9 mouse cellular contexts compared by ENCODE assay signal in the genomic region with DNA sequence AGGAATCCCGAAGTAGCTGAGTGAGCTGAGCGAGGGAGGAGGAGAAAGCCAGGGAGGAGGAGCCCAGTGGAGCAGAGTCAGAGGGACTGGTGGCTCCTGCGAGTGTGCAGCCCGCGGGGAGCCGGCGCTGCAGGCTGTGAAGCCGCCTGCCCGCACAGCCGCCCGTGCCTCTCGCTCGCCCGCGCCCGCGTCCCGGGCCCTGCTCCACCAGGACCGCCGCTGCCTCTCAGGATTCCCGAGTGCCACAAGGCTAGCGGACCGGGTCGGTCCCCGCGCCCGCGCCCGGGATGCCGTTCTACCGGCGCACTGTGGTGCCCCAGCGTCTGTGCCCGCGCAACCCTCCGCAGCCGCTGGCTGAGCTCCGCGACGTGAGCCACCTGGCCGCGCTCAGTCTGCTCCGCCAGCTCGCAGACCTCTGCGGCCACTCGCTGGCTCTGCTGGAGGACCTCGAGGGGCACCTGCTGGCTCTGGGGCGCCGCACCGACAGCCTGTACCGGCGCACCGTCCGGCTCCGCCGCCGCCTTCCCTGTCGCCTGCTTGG. TPM values are rescaled to one million over a fixed set of nuclear protein-coding genes. Genes with fewer than 3 reads are reported as not detected.
DNase-seq lines count a peak whose midpoint lies in the region; ATAC-seq and TF ChIP-seq lines count a peak whose summit lies in the region.
"Had no signal": no experiment of that assay in that cellular context is flagged by ENCODE, and none has a peak within 500 bp of the region (broad histone marks: within the 10 kb centered on the region; RNA-seq: fewer than 3 reads in every experiment).

Nhsl2 (plus strand) TSS at position 105 of the 541 bp plus-strand sequence.

- 22% methylated on average over 47 of the region's 58 CpGs for WGBS in hindbrain, postnatal 0 days

- H3K9ac ChIP-seq in hindbrain, postnatal 0 days (replicated peaks; ENCODE audit: low read length): peak within 1 kb of the TSS; percentile 47

- peak within 1 kb of the TSS; percentile 62 for H3K4me2 ChIP-seq in hindbrain, postnatal 0 days (ENCODE audit: low read depth, low read length)

- TF ChIP-seq CTCF in hindbrain, postnatal 0 days (IDR thresholded peaks at IDR 0.05; ENCODE audit: low read depth): no peak

- no peaks in the 10 kb centered on the region for H3K36me3 ChIP-seq in hindbrain, postnatal 0 days (ENCODE audit: insufficient read depth, low read length)

- H3K9me3 ChIP-seq in hindbrain, postnatal 0 days (ENCODE audit: low read length): no peaks in the 10 kb centered on the region

- peak within 1 kb of the TSS; percentile 45 for H3K4me3 ChIP-seq in hindbrain, postnatal 0 days (ENCODE audit: low read length)
- H3K4me3 ChIP-seq: erythroblast, embryonic 14.5 days had no signal

- intact Hi-C loops in left cerebral cortex, postnatal 14 days (cut with DNase I): no loop called here

- no peak within 1 kb of the TSS for H3K27ac ChIP-seq in hindbrain, postnatal 0 days

- DNase-seq in adrenal gland, adult 2 months: peak; percentile 75
- DNase-seq in cerebellum, postnatal 10 days: peak; percentile 52 to 66
- DNase-seq in gastrocnemius, postnatal 10 days: peak; percentile 41
- peak; percentile 38 for DNase-seq in hindbrain, postnatal 0 days (ENCODE audit: low spot score)
- peak; percentile 4 to 23 for DNase-seq in left cerebral cortex, postnatal 14 days (ENCODE audit: low spot score in 2 of 2)
- DNase-seq in right cerebral cortex, postnatal 10 days (ENCODE audit: low spot score in 2 of 2): peak; percentile 29
- DNase-seq in T-cell, adult 2 months (ENCODE audit: low spot score): no peak

- ATAC-seq in hindbrain, postnatal 0 days: peak; percentile 71
- no peak for ATAC-seq in megakaryocyte, adult 5-6 weeks (ENCODE audit: poor library complexity, severe bottlenecking)

- peaks cover 5% of the 10 kb centered on the region; the same call in 1 of the 2 replicates for H3K27me3 ChIP-seq in hindbrain, postnatal 0 days (ENCODE audit: insufficient read depth, low read length)

- H3K4me1 ChIP-seq in hindbrain, postnatal 0 days (ENCODE audit: insufficient read depth, low read length): no peaks in the 10 kb centered on the region

RNA-seq across cellular contexts. Expression of gene Nhsl2, which starts in this region (rescaled TPM):
- 1 to 10 TPM; 2.9 to 8.4 TPM for total RNA-seq in adrenal gland, adult 2 months (2021)
- 2.5 and 6.9 TPM in 2 replicates for polyA plus RNA-seq in adrenal gland, adult 2 months (2012; rRNA removed)
- 1 to 10 TPM; 5.7 to 8.6 TPM for total RNA-seq in gastrocnemius, postnatal 10 days (2021)
- 32.5 and 38.7 TPM in 2 replicates for total RNA-seq in hindbrain, postnatal 0 days (2014; rRNA removed)
- 5.8 and 6.7 TPM in 2 replicates for polyA plus RNA-seq in hindbrain, postnatal 0 days (2015; fragmentation: Nextera tagmentation; extraction: Ambion mirVana)
- total RNA-seq in left cerebral cortex, postnatal 14 days (2021): 10 to 100 TPM; 26.7 to 29.3 TPM
- total RNA-seq in megakaryocyte, adult 5-6 weeks (2015): 66.4 and 93.9 TPM in 2 replicates
- total RNA-seq in megakaryocyte, adult 5-6 weeks (2017): 30.7 and 41.8 TPM in 2 replicates
- polyA plus RNA-seq: erythroblast, embryonic 14.5 days had no signal
